Mouse (Mus musculus) right cerebral cortex, postnatal 4 days (tissue): ENCODE measurements around the gene Gm28372.

ENCODE experiments used
- DNase-seq: peaks from one replicate; pipeline ENCODE4 v3.0.0-alpha.2; 2022

Gene Gm28372

DNA sequence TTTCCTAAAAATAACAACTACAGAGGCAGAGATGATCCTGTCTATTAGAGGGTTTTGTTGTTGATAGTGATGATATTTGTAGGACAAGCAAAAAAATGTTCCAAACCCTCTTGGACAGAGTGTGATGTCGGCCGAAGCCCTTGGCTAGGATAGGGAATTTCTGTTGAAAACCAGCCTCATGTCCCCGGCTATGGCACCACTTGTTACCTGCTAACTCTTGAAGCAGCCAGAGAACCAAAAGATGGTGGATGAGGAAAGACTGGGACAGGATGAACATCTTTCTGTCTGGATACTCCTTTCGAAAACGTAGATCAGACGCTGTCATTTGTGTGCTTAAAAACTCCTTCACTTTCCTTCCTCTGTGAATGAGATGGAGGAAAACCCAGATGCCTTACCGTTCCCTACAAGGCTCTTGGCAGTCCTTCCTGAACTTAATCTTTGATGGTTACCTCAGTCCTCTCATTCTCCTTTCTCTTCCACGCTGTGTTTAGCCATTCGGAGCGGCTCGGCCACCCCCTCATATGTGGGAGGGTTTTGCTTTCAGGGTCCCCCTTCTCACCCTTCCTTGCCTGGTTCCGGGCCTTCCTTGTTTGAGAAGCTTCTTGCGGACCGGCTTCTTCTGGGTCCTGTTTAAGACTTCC is 46.2 kb downstream of the Gm28372 start:
- DNase-seq = no peak

GRCm38 (mm10) chr2:130451727-130452090 is 46.7 kb downstream of the Gm28372 start:
- no peak for DNase-seq

DNA sequence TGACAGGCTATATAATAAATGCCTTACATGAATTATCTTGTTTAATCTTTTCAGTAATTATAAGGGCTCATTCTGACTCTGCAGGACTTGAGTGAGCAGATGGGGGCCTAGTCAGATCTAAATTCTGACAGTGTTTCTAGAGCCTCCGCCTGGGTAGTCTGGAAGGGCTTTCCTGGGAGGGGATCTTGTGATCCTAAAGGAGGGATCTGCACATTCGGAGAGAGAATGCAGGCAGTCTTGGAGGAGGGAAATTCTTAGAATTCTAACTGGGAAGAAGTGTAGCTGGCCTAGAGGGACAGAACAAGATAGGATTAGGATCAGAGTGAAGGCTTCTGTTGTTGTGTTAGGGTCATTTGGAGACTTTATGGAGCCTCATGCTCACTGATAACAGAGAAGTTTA is 47.2 kb downstream of the Gm28372 start:
- no peak for DNase-seq

DNA sequence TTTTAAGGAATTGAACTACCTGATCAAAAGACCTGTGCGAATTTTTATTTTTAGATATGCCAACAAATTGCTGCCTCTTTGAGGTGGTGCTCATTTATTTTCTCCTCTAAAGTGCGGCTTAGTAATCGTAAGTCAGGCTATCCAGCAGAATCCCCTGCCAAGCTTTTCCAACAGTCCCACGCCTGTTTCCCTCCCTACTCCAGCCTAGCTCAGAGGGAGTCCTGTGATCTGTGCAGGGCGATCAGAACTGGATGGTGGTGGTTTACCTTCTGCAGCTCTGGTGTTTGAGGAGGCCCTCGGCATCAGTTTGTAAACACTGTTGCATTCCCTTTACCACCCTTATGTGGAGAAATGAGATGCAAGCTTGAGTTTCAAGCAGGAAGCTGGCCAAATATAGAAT is 48.4 kb downstream of the Gm28372 start:
- DNase-seq = no peak

GRCm38 (mm10) chr2:130454748-130455370 is 49.8 kb downstream of the Gm28372 start:
- peak; percentile 28 for DNase-seq
